Mouse (Mus musculus) adrenal gland, postnatal 25 days (tissue): ENCODE results near the gene Sf3b5. TPM values are rescaled to one million over a fixed set of nuclear protein-coding genes. Genes with fewer than 3 reads are reported as not detected.

Experiments
- DNase-seq: peaks from one replicate; pipeline ENCODE4 v3.0.0; 2021; ENCODE audit warnings: mixed read lengths
- long read RNA-seq: library from polyadenylated mRNA; stranded (forward); transcript quantifications from one replicate; pipeline ENCODE4 v2.0.0, GENCODE M21; 2021
- total RNA-seq: library from RNA; stranded (reverse); gene quantifications from 2 replicates; pipeline ENCODE4 v1.2.3, GENCODE M21; 2021

The Sf3b5 gene
- 13.1 and 14.2 TPM in 2 replicates for total RNA-seq
- long read RNA-seq, transcript Sf3b5-201 (1 exons, 3,841 nt) = major isoform, 91 of 91 reads
- long read RNA-seq, partial matches to known transcripts = 0 of 91 reads
- long read RNA-seq, other reads (novel, unspliced or antisense) = 0 of 91 reads

- no peak for DNase-seq
Observed at GRCm38 (mm10) chr10:13005043-13005442, at the start of gene Sf3b5. Gene Sf3b5 (plus strand): TSS chr10:13005343.

GRCm38 (mm10) chr10:12955831-12956230, 49.3 kb upstream of the Sf3b5 start:
- no peak for DNase-seq

- DNase-seq = no peak
Observed at GRCm38 (mm10) chr10:12957271-12957670, 47.9 kb upstream of the Sf3b5 start.

GRCm38 (mm10) chr10:12961546-12961945, 43.6 kb upstream of the Sf3b5 start:
- DNase-seq = no peak

- no peak for DNase-seq
Observed at GRCm38 (mm10) chr10:12962238-12962637, 42.9 kb upstream of the Sf3b5 start.

GRCm38 (mm10) chr10:12963362-12964147, 41.6 kb upstream of the Sf3b5 start:
- no peak for DNase-seq

GRCm38 (mm10) chr10:12964151-12965075, 40.7 kb upstream of the Sf3b5 start, which contains the start of gene Stx11:
Gene Stx11 (minus strand): TSS chr10:12964298.
- DNase-seq = peak; percentile 80

GRCm38 (mm10) chr10:12965669-12966180, 39.4 kb upstream of the Sf3b5 start:
- DNase-seq = no peak

GRCm38 (mm10) chr10:12974572-12974971, 30.6 kb upstream of the Sf3b5 start:
- no peak for DNase-seq

GRCm38 (mm10) chr10:12975461-12975860, 29.7 kb upstream of the Sf3b5 start:
- DNase-seq = no peak

GRCm38 (mm10) chr10:12975957-12976356, 29.2 kb upstream of the Sf3b5 start:
- no peak for DNase-seq

- DNase-seq = no peak
Observed at GRCm38 (mm10) chr10:12976552-12976951, 28.6 kb upstream of the Sf3b5 start.

GRCm38 (mm10) chr10:12977787-12978212, 27.3 kb upstream of the Sf3b5 start:
- DNase-seq = peak; percentile 48

- DNase-seq = no peak
Observed at GRCm38 (mm10) chr10:12981071-12981470, 24.1 kb upstream of the Sf3b5 start.

GRCm38 (mm10) chr10:12983516-12983915, 21.6 kb upstream of the Sf3b5 start:
- DNase-seq = no peak

- no peak for DNase-seq
Observed at GRCm38 (mm10) chr10:12985028-12985427, 20.1 kb upstream of the Sf3b5 start.

GRCm38 (mm10) chr10:12986485-12986884, 18.7 kb upstream of the Sf3b5 start:
- no peak for DNase-seq

- DNase-seq = no peak
Observed at GRCm38 (mm10) chr10:12986943-12987342, 18.2 kb upstream of the Sf3b5 start.

- no peak for DNase-seq
Observed at GRCm38 (mm10) chr10:12991953-12992352, 13.2 kb upstream of the Sf3b5 start.

GRCm38 (mm10) chr10:12993411-12994039, 11.6 kb upstream of the Sf3b5 start:
- DNase-seq = no peak

GRCm38 (mm10) chr10:12996736-12997477, 8.2 kb upstream of the Sf3b5 start:
- peak; percentile 85 for DNase-seq
